Mouse (Mus musculus): ENCODE results near the gene Dcp1a. TPM values are rescaled to one million over a fixed set of nuclear protein-coding genes. Genes with fewer than 3 reads are reported as not detected.

Gene Dcp1a
- polyA plus RNA-seq, 1 experiment: 37.8 TPM

DNA sequence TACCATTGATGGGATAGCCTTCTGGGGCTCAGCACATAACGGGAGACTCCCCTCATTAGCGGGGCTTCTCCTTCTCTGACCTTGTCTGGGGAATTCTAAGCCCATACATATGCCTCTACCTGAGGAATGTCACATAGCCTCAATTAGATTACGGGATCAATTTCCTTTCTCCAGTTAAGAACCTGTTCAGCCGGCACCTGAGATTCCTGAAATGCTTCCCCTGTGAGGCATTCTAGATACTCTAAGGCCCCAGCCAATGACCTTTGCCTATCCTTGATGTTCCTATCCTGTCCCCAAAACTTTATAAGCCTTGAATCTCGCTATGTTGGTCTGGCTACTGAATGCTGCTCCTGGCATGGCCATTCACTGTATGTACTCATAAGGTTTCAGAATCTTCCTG lies 5.7 kb upstream of the Dcp1a start:
- H3K27ac ChIP-seq (ENCODE audit: insufficient read depth, low read length): no peak overlapping the region
- WGBS: 87% methylated on average over 5 of the region's 5 CpGs
- no peaks in the 10 kb centered on the region for H3K27me3 ChIP-seq (ENCODE audit: control insufficient read depth, insufficient read depth, low read length)
- no peak overlapping the region for H3K4me3 ChIP-seq (ENCODE audit: extremely low read depth, insufficient read depth, insufficient read length)
- H3K36me3 ChIP-seq (ENCODE audit: control insufficient read depth, insufficient read depth, low read length): no peaks in the 10 kb centered on the region
- no peak for DNase-seq (ENCODE audit: low read depth in 1 of 2, low spot score in 2 of 2)
- TF ChIP-seq POLR2A (IDR thresholded peaks at IDR 0.05; ENCODE audit: low read depth, low read length) (no peak), CTCF (IDR thresholded peaks at IDR 0.05; ENCODE audit: extremely low read depth, insufficient read depth, insufficient read length, insufficient replicate concordance) (no peak)
- H3K4me1 ChIP-seq (ENCODE audit: control insufficient read depth, insufficient read depth, insufficient read length): no peaks in the 10 kb centered on the region

- Histone ChIP-seq H3K27me3 (ENCODE audit: control insufficient read depth, insufficient read depth, low read length) (no peaks in the 10 kb centered on the region), H3K4me3 (ENCODE audit: extremely low read depth, insufficient read depth, insufficient read length) (no peak overlapping the region), H3K4me1 (ENCODE audit: control insufficient read depth, insufficient read depth, insufficient read length) (no peaks in the 10 kb centered on the region), H3K36me3 (ENCODE audit: control insufficient read depth, insufficient read depth, low read length) (no peaks in the 10 kb centered on the region), H3K27ac (ENCODE audit: insufficient read depth, low read length) (no peak overlapping the region)
- 83% methylated on average over 6 of the region's 6 CpGs for WGBS
- TF ChIP-seq POLR2A (IDR thresholded peaks at IDR 0.05; ENCODE audit: low read depth, low read length): no peak
- TF ChIP-seq CTCF (IDR thresholded peaks at IDR 0.05; ENCODE audit: extremely low read depth, insufficient read depth, insufficient read length, insufficient replicate concordance): no peak
- no peak for DNase-seq (ENCODE audit: low read depth in 1 of 2, low spot score in 2 of 2)
Measured at GRCm38 (mm10) chr14:30474416-30474815, 4.9 kb upstream of the Dcp1a start.

DNA sequence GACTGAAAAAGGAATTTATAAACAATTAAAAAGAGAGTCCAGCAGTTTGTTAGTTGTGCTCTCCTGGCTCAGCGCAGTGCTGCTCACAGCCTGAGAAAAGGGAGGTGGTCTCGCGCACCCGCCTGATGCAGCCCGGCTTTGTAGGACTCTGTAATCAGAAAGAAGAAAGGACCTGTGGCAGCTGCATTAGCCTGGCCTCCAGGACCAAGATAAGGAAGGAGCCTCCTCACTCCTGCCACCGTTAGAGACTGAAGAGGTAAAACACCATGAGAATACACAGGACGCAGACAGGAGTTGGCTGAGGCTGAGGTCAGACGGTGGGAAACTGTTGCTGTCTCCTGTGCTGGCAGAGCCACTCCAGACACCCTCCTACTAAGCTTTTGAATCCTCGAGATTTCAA lies 12.0 kb downstream of the Dcp1a start, which contains the start of gene Cacna1d:
Gene Cacna1d, minus strand, starts transcription at position 114 of the 400 bp plus-strand sequence.
- DNase-seq (ENCODE audit: low read depth in 1 of 2, low spot score in 2 of 2): no peak
- Histone ChIP-seq H3K27me3 (ENCODE audit: control insufficient read depth, insufficient read depth, low read length) (no peaks in the 10 kb centered on the region), H3K36me3 (ENCODE audit: control insufficient read depth, insufficient read depth, low read length) (peaks cover 27% of the 10 kb centered on the region), H3K4me3 (ENCODE audit: extremely low read depth, insufficient read depth, insufficient read length) (no peak within 1 kb of the TSS), H3K27ac (ENCODE audit: insufficient read depth, low read length) (no peak within 1 kb of the TSS), H3K4me1 (ENCODE audit: control insufficient read depth, insufficient read depth, insufficient read length) (no peaks in the 10 kb centered on the region)
- WGBS: 86% methylated on average over 9 of the region's 9 CpGs
- TF ChIP-seq POLR2A (IDR thresholded peaks at IDR 0.05; ENCODE audit: low read depth, low read length): no peak
- TF ChIP-seq CTCF (IDR thresholded peaks at IDR 0.05; ENCODE audit: extremely low read depth, insufficient read depth, insufficient read length, insufficient replicate concordance): no peak

GRCm38 (mm10) chr14:30493276-30493675 lies 13.9 kb downstream of the Dcp1a start:
- H3K4me1 ChIP-seq (ENCODE audit: control insufficient read depth, insufficient read depth, insufficient read length): no peaks in the 10 kb centered on the region
- no peak for DNase-seq (ENCODE audit: low read depth in 1 of 2, low spot score in 2 of 2)
- no peak for TF ChIP-seq POLR2A (IDR thresholded peaks at IDR 0.05; ENCODE audit: low read depth, low read length)
- TF ChIP-seq CTCF (IDR thresholded peaks at IDR 0.05; ENCODE audit: extremely low read depth, insufficient read depth, insufficient read length, insufficient replicate concordance): no peak
- H3K27ac ChIP-seq (ENCODE audit: insufficient read depth, low read length): no peak overlapping the region
- no peak overlapping the region for H3K4me3 ChIP-seq (ENCODE audit: extremely low read depth, insufficient read depth, insufficient read length)
- peaks cover 21% of the 10 kb centered on the region for H3K36me3 ChIP-seq (ENCODE audit: control insufficient read depth, insufficient read depth, low read length)
- 78% methylated on average over 1 of the region's 1 CpGs for WGBS
- no peaks in the 10 kb centered on the region for H3K27me3 ChIP-seq (ENCODE audit: control insufficient read depth, insufficient read depth, low read length)

GRCm38 (mm10) chr14:30494998-30495397 lies 15.7 kb downstream of the Dcp1a start:
- Histone ChIP-seq H3K36me3 (ENCODE audit: control insufficient read depth, insufficient read depth, low read length) (peaks cover 14% of the 10 kb centered on the region), H3K4me1 (ENCODE audit: control insufficient read depth, insufficient read depth, insufficient read length) (no peaks in the 10 kb centered on the region), H3K27ac (ENCODE audit: insufficient read depth, low read length) (no peak overlapping the region), H3K27me3 (ENCODE audit: control insufficient read depth, insufficient read depth, low read length) (no peaks in the 10 kb centered on the region), H3K4me3 (ENCODE audit: extremely low read depth, insufficient read depth, insufficient read length) (no peak overlapping the region)
- DNase-seq (ENCODE audit: low read depth in 1 of 2, low spot score in 2 of 2): no peak
- WGBS: 86% methylated on average over 6 of the region's 6 CpGs
- no peak for TF ChIP-seq CTCF (IDR thresholded peaks at IDR 0.05; ENCODE audit: extremely low read depth, insufficient read depth, insufficient read length, insufficient replicate concordance)
- no peak for TF ChIP-seq POLR2A (IDR thresholded peaks at IDR 0.05; ENCODE audit: low read depth, low read length)

DNA sequence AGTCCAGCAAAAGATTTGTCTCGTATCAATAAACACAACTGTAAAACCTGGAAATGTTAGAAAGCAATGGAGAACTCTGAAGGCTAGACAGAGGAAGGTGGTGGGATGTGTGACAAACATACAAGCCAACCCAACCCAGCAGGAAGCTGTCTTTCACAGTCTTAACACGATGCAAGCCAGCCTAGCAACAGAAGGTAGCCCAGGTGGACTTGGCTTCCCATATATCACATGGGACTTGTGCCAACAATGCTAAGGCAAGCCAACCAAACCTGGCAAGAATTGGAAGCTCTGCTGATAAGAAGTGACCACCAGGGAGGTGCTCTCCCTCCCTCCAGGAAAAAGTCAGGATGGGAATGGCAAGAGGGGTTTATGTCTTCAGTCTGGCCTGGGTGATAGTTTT lies 18.9 kb downstream of the Dcp1a start:
- Histone ChIP-seq H3K36me3 (ENCODE audit: control insufficient read depth, insufficient read depth, low read length) (peaks cover 9% of the 10 kb centered on the region), H3K4me1 (ENCODE audit: control insufficient read depth, insufficient read depth, insufficient read length) (no peaks in the 10 kb centered on the region), H3K27me3 (ENCODE audit: control insufficient read depth, insufficient read depth, low read length) (no peaks in the 10 kb centered on the region), H3K27ac (ENCODE audit: insufficient read depth, low read length) (no peak overlapping the region), H3K4me3 (ENCODE audit: extremely low read depth, insufficient read depth, insufficient read length) (no peak overlapping the region)
- no peak for TF ChIP-seq POLR2A (IDR thresholded peaks at IDR 0.05; ENCODE audit: low read depth, low read length)
- no peak for TF ChIP-seq CTCF (IDR thresholded peaks at IDR 0.05; ENCODE audit: extremely low read depth, insufficient read depth, insufficient read length, insufficient replicate concordance)
- WGBS: 79% methylated on average over 2 of the region's 2 CpGs
- no peak for DNase-seq (ENCODE audit: low read depth in 1 of 2, low spot score in 2 of 2)

DNA sequence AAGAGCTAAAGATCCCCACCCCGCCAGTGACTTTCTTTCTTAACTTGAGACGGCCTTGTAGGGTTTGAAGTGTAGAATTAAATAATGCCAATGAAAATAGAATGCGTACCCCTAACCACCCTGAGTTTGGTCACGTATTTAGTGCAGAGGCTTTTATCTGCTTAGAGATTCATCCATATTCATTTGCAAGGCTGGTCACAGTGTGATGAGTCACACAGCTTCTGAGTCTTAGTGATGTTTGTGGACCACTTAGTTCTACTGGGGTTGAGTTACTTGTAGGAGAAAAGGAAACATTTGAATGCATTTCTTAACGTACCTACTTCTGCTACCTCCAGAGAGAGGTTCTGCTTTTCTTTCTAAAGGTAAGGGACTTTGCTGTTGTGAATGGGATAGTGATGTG lies 25.7 kb downstream of the Dcp1a start:
- Histone ChIP-seq H3K36me3 (ENCODE audit: control insufficient read depth, insufficient read depth, low read length) (peaks cover 30% of the 10 kb centered on the region), H3K4me1 (ENCODE audit: control insufficient read depth, insufficient read depth, insufficient read length) (no peaks in the 10 kb centered on the region), H3K27me3 (ENCODE audit: control insufficient read depth, insufficient read depth, low read length) (no peaks in the 10 kb centered on the region), H3K27ac (ENCODE audit: insufficient read depth, low read length) (no peak overlapping the region), H3K4me3 (ENCODE audit: extremely low read depth, insufficient read depth, insufficient read length) (no peak overlapping the region)
- 89% methylated on average over 5 of the region's 5 CpGs for WGBS
- TF ChIP-seq POLR2A (IDR thresholded peaks at IDR 0.05; ENCODE audit: low read depth, low read length) (no peak), CTCF (IDR thresholded peaks at IDR 0.05; ENCODE audit: extremely low read depth, insufficient read depth, insufficient read length, insufficient replicate concordance) (no peak)
- DNase-seq (ENCODE audit: low read depth in 1 of 2, low spot score in 2 of 2): no peak
